Mouse (Mus musculus) kidney, embryonic 14.5 days (tissue): ENCODE data around the gene Actrt1. TPM values are rescaled to one million over a fixed set of nuclear protein-coding genes. Genes with fewer than 3 reads are reported as not detected.

Source experiments
- ATAC-seq: fragments of 200-750 bp; cut with Nextera tagmentation; 2 replicates; pipeline ENCODE4 v1.8.0; 2017; ENCODE audit warnings: moderate number of reproducible peaks, mild to moderate bottlenecking, moderate TSS enrichment, moderate library complexity; ENCODE audit not compliant: low FRiP score, low TSS enrichment
- H3K27ac ChIP-seq: fragments of 300-500 bp; sonication (generic); 2 replicates; pipeline ENCODE4 v1.5.1; 2014; ENCODE audit warnings: low read depth, mild to moderate bottlenecking, low read length, moderate library complexity, mixed read lengths
- H3K27me3 ChIP-seq: fragments of 300-500 bp; sonication (generic); 2 replicates; pipeline ENCODE4 v1.6.1; 2014; ENCODE audit warnings: mild to moderate bottlenecking, low read length; ENCODE audit not compliant: control insufficient read depth, insufficient read depth
- H3K36me3 ChIP-seq: fragments of 300-500 bp; sonication (generic); 2 replicates; pipeline ENCODE4 v1.6.1; 2014; ENCODE audit warnings: low read length, mixed read lengths; ENCODE audit not compliant: control insufficient read depth, insufficient read depth
- H3K4me1 ChIP-seq: fragments of 300-500 bp; sonication (generic); 2 replicates; pipeline ENCODE4 v1.6.1; 2014; ENCODE audit warnings: low read length, mixed read lengths; ENCODE audit not compliant: control insufficient read depth, insufficient read depth
- H3K4me2 ChIP-seq: fragments of 300-500 bp; sonication (generic); replicated peaks from 2 replicates; pipeline ENCODE4 v1.6.1; 2014; ENCODE audit warnings: low read depth, mild to moderate bottlenecking, low read length
- H3K4me3 ChIP-seq: fragments of 300-500 bp; sonication (generic); 2 replicates; pipeline ENCODE4 v1.5.1; 2014; ENCODE audit warnings: mild to moderate bottlenecking, low read length
- H3K9ac ChIP-seq: fragments of 300-500 bp; sonication (generic); 2 replicates; pipeline ENCODE4 v1.6.1; 2014; ENCODE audit warnings: low read depth, mild to moderate bottlenecking, low read length, moderate library complexity
- H3K9me3 ChIP-seq: fragments of 300-500 bp; sonication (generic); 2 replicates; pipeline ENCODE4 v1.6.1; 2016; ENCODE audit warnings: low read length; ENCODE audit not compliant: control insufficient read depth
- WGBS: fragments of 180-500 bp; shearing (Covaris S2); extraction: QIAGEN DNeasy Blood & Tissue Kit; methylation state at CpG from one replicate; pipeline ENCODE4 v1.1.7; 2014; 5-methylcytosine and 5-hydroxymethylcytosine counted together
- polyA plus RNA-seq: library from polyadenylated mRNA; unstranded; fragments of >200 nt; fragmentation: Nextera tagmentation; extraction: Ambion mirVana; gene quantifications from 2 replicates; pipeline ENCODE4 v1.2.1, GENCODE M21; 2014

Gene Actrt1
- not detected in 2 replicates for polyA plus RNA-seq

DNA sequence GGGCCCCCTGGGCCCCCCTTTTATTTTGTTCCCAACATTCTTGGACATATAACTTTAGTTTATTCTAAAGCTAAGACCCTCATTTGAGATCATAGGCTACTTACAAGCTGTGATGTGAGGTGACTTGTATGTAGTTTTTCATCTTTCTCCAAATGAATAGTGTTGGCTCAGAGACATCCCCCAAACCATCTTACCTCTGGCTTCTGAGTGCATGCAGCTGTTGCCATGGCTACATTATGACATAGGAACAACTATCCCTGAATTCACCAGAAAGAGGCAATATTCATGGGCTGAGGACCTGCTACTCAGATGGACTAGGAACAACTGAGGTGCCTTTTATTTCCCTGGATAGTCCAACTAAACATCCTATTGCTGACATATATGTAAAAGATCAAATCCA, at the start of gene Actrt1:
Gene Actrt1 (plus strand): TSS at position 301 of the 400 bp plus-strand sequence.
- no peak for ATAC-seq
- no peaks in the 10 kb centered on the region for H3K4me1 ChIP-seq
- H3K27ac ChIP-seq: no peak within 1 kb of the TSS
- H3K27me3 ChIP-seq: no peaks in the 10 kb centered on the region
- no peaks in the 10 kb centered on the region for H3K36me3 ChIP-seq
- no peak within 1 kb of the TSS for H3K9ac ChIP-seq
- no peak within 1 kb of the TSS for H3K4me3 ChIP-seq
- H3K4me2 ChIP-seq: no peak within 1 kb of the TSS
- no peaks in the 10 kb centered on the region for H3K9me3 ChIP-seq

DNA sequence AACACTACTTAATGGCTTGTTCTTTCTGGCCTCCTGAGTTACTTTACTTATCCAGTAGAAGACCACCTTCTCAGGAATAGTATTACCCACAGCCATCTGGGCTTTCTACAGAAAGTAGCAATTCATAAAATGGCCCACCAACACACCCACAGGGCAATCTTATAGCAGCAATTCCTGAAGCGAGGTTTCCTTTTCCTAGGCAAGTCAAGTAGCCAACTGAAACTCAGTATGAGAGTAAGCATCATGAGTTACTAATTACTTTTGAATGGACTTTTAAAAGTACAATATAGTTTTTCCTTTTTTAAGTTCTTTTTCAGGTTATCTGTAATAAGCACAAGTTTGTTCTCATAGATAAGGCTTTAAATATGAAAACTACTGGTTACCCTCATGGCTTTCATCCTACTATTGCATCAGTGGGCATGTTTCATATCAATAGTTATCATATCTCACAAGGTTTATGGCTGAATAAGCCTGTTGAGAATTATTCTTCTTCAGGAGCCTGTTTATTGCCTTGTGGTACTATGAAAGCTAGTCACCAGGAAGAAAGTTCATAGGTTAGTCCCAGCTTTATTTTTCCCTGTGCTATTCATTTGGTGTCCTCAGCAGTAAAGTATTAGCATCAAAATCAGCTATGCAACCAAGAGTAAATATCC, 2.8 kb downstream of the Actrt1 start:
- no peak for ATAC-seq
- 81% methylated on average over 1 of the region's 1 CpGs for WGBS
- no peaks in the 10 kb centered on the region for H3K27me3 ChIP-seq

More for the DNA sequence above, 2.8 kb downstream of the Actrt1 start:
- Histone ChIP-seq H3K4me2 (no peak overlapping the region), H3K36me3 (no peaks in the 10 kb centered on the region), H3K4me1 (no peaks in the 10 kb centered on the region), H3K9me3 (no peaks in the 10 kb centered on the region), H3K4me3 (no peak overlapping the region), H3K9ac (no peak overlapping the region), H3K27ac (no peak overlapping the region)
